Mouse (Mus musculus) cerebellum, adult 11-12 months (tissue): ENCODE results near the gene Tfeb.

Source experiments
- DNase-seq: peaks from one replicate; pipeline ENCODE4 v3.0.0; 2022

The Tfeb gene

GRCm38 (mm10) chr17:47754246-47754645 is 17.4 kb downstream of the Tfeb start:
- no peak for DNase-seq

DNA sequence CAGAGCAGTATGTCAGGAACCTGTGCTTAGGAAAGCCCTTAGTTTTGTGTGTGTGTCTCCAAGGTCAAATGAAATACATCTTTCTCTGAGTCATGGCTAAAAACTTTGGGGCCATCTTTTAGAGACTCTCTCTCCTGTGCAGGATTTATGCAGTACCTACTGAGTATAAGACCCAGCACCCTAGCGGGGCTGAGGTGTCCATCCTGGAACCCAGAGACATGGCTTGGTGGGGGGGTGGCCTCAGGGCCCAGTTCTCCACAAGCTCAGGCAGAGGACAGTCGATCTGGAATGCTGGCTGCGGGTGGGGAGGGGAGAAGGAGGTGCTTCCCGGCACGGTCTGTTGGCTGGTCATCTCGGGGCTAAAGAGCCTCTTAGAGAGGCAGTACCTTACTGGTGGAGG is 19.5 kb downstream of the Tfeb start:
- no peak for DNase-seq

DNA sequence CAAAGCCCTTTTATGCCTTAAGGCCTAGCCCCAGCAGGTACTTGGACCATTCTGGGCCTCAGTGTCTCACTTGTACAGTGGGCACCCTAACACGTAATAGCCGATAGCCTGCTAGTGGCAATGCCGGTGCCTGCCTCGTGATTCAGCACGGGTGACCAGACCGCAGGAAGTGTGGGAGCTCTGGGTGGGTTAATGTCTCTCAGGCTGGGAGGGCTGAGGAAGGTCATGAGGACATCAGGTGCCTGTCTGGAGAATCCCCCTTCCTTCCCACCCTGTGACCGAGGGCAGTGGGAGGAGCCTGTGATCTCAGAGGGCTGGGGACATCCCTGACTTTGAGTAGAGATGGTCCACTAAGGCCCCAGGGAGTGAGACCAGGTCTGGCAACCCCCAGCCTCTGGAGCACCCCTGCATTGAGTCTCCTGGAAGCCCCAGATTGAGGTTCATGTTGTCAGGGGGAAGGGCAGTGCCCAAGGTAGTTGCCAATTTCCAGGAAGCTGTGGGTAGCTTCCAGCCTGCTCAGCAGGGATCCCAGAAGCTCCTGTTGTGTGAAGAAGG is 20.3 kb downstream of the Tfeb start:
- DNase-seq, result peak; percentile 48

DNA sequence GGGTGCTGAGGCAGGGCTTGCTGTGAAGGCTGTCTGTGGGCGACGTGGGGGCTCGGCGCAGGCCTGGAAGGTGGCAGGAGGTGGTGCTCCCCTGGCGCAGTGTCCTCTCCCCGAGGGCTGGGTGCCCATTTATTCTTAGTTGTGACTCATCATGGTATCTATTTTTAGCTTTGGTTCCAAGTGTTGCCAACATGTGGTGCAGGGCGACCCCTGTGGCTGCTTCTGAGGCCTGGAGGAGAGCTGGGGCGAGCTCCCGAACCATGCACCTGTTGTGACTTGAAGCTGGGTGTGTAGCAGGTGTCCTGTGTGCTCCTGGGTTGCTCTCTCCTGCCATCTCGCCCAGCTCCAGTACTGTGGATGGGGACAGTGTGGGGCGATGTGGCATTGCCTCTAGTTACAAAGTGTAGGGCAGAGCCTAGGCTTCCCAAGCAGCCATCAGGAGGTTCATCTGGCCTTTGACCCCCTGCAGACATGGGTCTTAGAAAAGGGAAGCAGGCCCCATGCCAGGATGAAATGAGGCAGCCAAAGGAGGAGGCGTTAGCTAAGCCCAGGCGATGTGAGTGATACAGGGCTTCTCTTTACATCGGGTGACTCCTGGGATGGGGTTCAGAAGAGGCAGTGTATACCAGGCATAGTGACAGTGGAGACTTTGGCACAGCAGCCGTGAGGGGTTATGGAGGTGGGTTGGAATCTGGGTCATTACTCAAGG is 23.0 kb downstream of the Tfeb start:
- DNase-seq, result peak; percentile 68

GRCm38 (mm10) chr17:47762028-47762427 is 25.2 kb downstream of the Tfeb start:
- no peak for DNase-seq

- DNase-seq, result peak; percentile 74
Measured at GRCm38 (mm10) chr17:47762518-47763340, 25.9 kb downstream of the Tfeb start.

DNA sequence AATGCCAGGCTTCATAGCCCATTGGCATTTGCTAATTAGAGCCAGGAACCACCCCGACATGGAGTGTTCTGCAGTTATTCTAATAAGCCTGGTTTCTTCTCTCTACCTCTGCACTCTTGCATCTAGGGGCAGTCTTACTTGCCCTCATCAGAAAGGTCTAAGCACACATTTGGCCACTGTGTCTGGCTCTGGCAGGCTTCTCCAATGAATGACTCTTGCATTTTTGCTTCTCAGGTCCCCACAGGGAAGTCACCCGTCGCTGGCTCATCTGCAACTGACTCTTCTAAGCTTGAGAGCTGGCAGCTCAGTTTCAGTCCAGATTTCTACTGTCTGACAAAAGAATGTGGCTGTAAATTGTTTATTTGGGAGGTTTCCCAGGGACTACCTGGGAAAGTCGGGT is 29.2 kb downstream of the Tfeb start:
- no peak for DNase-seq

- DNase-seq, result no peak
Measured at GRCm38 (mm10) chr17:47766407-47767043, 29.7 kb downstream of the Tfeb start.

DNA sequence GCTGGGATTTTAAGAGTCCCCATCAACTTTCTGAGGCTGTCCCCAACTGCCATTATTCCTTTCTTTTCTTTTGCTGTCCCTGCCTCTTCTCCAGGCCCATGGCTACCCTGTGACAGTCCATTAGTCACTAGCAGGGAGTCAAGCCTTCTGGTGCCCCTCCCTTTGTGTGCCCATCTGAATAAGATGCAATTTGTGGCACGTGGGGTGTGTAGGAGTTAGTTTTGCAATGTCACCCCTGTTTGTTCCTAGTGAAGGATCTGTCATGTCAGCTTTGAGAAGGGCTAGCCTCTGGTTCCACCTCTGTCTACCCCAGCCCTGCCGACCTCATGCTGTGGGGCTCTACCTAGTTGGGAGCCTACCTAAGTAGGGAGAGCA is 30.2 kb downstream of the Tfeb start:
- DNase-seq, result no peak

- no peak for DNase-seq
Measured at GRCm38 (mm10) chr17:47767456-47768141, 30.8 kb downstream of the Tfeb start.

DNA sequence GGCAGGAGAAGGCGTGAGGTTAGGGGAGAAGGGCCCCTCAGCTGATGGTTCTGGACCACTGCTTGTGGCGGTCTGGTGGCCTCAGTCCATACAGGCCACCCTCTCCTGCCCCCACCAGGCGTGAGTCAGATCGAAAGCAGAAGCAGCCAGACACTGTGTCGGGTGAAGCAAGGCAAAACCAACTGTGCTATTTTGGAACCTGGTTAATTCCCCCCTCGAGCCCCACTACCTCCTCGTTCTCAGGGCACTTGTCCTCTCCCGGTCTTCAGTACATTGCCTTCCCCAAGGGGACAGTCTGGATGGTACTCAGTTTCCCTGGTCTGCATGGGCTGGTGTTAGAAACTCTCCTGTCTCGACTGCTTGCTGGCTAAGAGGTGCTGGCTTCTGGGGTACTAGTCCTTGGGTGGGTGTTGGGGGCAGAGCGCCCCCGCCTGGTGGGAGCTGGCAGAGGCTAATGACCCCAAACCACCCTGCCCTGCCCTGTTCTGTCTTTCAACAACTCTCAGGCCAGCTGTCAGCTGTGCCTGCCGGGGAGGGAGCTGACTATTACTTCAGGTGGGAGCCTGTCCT is 32.0 kb downstream of the Tfeb start:
- no peak for DNase-seq

GRCm38 (mm10) chr17:47769389-47770299 is 32.8 kb downstream of the Tfeb start:
- DNase-seq, result no peak

DNA sequence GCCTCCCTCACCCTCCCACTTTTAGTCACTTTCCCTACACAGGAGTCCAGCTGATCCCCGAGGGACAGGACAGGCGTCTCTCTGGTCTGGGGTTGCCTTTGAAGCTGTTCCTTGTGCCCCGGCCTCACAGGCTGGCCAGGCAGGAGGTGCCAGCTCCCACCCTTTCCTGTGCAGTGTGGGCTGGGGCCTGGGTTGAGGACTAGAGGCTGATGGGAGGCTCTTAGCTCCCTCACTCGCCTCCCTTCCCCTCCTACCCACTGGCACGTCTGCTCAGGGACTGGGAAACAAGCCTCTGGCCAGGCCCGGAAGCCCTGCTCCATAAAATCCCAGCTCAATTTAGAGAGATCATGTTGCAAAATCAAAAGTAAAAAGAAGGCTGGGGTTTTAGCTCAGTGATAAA is 36.8 kb downstream of the Tfeb start:
- no peak for DNase-seq

DNA sequence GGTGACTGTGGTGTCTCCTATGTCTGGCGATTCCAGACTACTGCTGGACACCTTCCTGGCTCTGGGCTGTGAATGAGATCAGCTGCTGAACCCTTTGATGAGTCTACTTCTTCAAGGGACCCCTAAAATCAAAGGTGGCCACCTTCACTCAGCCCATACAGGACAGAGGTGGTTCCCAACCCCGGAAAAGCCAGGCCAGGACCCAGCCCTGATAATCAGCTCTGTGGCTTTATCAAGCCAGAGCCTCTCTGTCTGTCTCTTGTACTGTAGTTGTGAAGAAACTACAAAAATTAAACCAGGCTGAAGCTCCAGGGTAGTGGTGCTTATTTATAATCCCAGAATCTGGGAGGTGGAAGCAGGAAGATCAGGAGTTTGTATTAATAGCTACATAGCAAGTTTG is 40.3 kb downstream of the Tfeb start:
- DNase-seq, result no peak

DNA sequence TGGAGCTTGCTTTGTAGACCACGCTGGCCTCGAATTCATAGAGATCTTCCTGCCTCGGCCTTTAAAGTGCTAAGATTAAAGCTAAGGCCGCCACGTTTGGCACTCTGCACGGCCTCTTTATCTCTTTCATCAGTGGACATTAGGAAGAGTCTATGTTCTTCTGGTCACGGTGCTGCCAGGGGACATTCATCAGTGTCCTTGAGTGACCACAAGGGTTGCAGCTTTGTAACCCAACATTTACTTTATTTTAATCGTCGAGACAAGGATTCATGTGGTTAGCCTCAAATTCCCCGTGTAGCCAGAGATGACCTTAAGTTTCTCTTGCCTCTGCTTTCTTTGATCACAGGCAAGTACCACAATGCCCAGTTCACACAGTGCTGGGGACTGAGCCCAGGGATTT is 43.6 kb downstream of the Tfeb start:
- DNase-seq, result no peak

DNA sequence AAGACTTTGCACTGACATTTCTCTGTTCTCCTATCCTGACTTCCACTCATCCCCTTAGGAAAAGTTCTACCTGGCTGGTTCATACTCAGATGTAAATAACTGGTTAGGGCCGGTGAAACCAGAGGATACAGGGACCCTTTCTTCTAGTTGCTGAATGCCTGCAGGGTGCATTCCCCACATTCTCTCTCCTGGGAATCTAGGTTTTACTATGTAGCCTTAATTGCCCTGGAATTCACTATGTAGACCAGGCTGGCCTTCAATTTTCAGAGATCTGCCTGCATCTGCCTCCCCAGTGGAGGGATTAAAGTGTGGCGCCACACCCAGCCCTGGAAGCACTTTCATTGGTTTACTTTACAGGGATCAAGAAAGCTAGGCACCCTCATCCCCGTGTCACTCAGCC is 45.7 kb downstream of the Tfeb start:
- no peak for DNase-seq

DNA sequence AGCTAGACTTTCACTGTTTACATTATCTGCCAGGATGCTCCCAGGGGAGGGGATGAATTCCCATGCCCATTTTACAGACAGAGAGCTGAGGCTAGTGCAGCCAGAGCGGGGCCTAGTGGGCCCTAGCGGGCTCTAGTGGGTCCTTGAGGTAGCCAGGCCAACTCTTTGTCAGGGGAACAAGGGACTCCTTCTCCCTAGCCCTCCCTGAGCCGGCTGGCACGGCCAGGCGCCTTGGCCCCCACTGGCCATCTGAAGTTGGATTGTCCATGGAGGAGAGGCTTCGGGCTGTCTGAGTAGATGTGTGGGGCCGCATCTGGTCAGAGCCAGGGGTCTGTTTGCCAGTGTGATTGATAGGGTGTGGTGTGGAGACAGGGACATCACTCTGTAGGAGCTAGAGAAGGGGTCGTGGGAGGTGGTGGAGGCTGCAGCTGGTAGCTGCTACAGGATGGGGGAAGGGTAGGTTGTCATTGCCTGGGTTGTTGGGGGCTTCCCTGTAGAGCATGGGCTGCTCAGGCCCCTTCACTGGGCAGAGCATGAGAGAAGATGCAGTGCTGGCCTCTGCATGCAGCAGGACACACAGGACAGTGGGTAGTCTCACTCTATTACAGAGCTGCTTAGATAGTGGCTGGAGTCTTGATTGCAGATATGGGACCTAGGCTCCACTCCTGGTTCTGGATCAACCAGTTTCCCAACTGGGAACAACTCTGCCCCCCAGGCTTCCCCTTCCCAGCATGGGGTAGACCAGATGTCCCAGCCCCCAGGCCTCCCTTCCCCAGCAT is 46.8 kb downstream of the Tfeb start:
- no peak for DNase-seq

DNA sequence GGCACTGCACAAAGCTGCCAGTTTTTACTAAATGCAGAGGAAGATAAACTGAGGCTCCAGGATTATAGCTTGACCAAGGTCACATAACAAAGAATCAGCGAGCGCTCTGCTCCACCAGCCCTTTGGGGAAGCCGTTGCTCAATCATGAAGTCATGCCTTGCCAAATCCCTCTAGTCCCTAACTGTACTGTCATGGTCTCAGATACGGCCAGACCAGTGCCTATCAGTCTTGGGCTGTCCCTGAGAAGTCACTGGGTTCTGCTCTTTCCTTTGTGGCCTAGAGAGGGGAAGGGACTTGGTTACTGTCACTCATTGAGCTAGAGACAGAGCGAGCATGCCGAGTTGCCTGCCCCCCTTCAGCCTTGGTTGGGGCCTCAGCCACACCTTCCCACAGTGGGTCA is 47.6 kb downstream of the Tfeb start:
- no peak for DNase-seq

DNA sequence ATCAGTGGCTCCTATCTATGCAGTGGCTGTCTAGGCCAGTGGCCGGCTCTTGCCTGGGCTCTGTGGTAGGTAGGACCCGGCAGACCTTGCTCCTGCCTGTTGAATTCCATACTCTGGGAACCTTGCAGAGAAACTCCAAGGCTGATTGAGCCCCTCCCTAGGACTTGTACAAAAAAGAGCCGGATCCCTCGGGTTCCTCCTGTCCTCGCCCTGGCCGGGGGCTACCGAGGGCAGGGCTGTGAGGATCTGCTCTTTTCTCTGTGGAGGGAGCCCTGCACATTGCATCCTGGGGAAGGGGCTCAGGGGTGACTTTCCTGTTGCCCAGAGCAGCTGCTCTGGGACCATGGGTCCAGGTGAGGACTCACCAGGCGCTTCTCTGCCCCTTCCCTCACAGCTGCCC is 50.8 kb downstream of the Tfeb start:
- no peak for DNase-seq

GRCm38 (mm10) chr17:47788306-47788705 is 51.5 kb downstream of the Tfeb start:
- DNase-seq, result no peak

DNA sequence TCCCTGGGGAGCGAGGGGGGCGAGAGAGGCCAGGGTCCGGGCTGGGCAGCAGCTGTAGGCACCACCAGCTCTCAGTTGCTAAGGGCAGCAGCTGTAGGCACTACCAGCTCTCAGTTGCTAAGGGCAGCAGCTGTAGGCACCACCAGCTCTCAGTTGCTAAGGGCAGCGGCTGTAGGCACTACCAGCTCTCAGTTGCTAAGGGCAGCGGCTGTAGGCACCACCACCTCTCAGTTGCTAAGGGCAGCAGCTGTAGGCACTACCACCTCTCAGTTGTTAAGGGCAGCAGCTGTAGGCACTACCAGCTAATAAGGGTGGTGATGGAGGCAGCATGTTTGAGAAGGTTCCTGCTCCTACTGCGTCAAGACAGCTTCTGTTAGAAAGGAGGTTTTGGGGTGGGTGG is 52.2 kb downstream of the Tfeb start:
- no peak for DNase-seq
